Mouse (Mus musculus) brain, embryonic 14.5 days (tissue): ENCODE results near the gene Atf1. TPM values are rescaled to one million over a fixed set of nuclear protein-coding genes. Genes with fewer than 3 reads are reported as not detected.

ENCODE experiments used
- DNase-seq: peaks from one replicate; pipeline ENCODE4 v3.0.0-alpha.2; 2011; ENCODE audit warnings: low read depth
- CTCF ChIP-seq: fragments of 200-500 bp; IDR thresholded peaks from 2 replicates; pipeline ENCODE4 v1.5.1; 2012; ENCODE audit warnings: inconsistent platforms, mild to moderate bottlenecking, moderate library complexity, borderline replicate concordance; ENCODE audit not compliant: insufficient read depth, insufficient read length; ENCODE audit errors: extremely low read depth
- POLR2A ChIP-seq: fragments of 200-500 bp; IDR thresholded peaks from 2 replicates; pipeline ENCODE4 v1.6.1; 2012; ENCODE audit warnings: mild to moderate bottlenecking, inconsistent platforms, borderline replicate concordance; ENCODE audit not compliant: poor library complexity, insufficient read depth, insufficient read length, severe bottlenecking; ENCODE audit errors: extremely low read depth
- polyA plus RNA-seq: library from polyadenylated mRNA; depleted of rRNA; stranded (reverse); fragments of >200 nt; gene quantifications from 2 replicates; pipeline ENCODE4 v1.2.3, GENCODE M21; 2012

The Atf1 gene
- polyA plus RNA-seq, 1 experiment: 19.0 TPM

GRCm38 (mm10) chr15:100225891-100226290, 1.7 kb upstream of the Atf1 start:
- DNase-seq: peak; percentile 12

DNA sequence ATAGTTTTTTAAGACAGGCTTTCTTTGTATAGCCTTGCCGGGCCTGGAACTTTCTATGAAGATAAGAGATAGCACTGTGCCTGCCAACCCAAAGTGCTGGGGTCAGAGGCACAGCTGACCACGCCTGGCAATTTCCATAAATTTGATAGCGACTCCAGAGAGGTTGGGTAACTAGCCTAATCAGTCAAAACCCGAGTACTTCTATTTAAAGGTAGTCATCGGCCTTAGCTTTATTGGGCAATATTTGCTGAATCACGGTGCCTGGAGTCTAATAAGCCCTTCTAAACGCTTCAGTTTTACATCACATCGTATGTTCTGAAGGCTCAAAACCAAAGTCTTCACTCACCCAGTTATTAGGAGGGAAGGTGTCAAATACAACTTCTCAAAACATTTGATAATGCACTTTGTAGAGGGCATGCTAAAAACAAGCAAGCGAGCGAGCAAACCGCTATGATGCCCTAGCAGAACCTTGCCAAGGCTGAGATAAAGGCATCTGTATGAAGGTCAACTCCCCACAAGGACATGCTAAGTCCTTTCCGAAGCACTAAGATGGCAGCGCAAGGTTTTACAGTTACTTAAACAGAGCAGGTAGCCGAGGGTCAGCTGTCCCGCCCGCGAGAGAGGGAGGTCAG, 472 bp upstream of the Atf1 start:
- no peak for DNase-seq
- TF ChIP-seq POLR2A: no peak
- TF ChIP-seq CTCF: no peak

More at GRCm38 (mm10) chr15:100225891-100226290, 1.7 kb upstream of the Atf1 start:
- TF ChIP-seq CTCF (no peak), POLR2A (no peak)

GRCm38 (mm10) chr15:100228535-100229336, 1.1 kb downstream of the Atf1 start:
- TF ChIP-seq POLR2A (no peak), CTCF (no peak)
- peak; percentile 48 for DNase-seq

- DNase-seq: no peak
- TF ChIP-seq CTCF (no peak), POLR2A (no peak)
These were observed 3.0 kb downstream of the Atf1 start for GRCm38 (mm10) chr15:100230655-100231054.

DNA sequence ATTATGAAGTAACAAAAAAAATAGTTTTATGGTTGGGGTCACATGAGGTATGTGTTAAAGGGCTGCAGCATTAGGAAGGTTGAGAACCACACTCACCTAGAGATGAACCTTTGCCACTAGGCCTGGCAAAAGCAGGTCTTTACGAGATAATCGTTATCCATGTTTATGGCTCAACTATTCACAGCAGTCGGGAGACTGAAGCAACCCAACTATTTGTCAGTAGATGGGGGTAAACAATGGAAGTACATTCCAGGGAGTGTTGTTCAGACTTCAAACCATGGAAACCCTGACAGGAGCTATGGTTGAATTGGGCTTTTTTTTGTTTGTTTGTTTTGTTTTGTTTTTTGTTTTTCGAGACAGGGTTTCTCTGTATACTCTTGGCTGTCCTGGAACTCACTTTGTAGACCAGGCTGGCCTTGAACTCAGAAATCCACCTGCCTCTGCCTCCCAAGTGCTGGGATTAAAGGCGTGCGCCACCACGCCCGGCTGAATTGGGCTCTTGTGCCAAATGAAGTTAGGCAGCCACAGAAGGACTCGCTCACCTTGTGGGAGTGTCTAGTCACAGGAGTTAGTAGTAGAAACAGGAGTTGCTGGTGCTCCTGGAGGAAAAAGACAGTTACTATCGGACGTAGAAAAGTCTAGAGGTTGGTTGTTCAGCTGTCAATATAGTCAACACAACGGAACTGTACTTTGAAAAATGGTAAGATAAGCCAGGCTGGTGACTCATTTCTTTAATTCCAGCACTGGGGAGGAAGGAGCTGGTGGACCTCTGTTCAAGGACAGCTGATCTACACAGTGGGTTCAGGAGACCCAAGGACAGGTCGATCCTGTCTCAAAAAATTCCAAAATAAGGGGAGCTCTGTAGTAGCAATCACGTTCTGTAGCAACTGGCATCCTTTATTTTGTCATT, 4.3 kb downstream of the Atf1 start:
- no peak for DNase-seq
- no peak for TF ChIP-seq CTCF
- no peak for TF ChIP-seq POLR2A

DNA sequence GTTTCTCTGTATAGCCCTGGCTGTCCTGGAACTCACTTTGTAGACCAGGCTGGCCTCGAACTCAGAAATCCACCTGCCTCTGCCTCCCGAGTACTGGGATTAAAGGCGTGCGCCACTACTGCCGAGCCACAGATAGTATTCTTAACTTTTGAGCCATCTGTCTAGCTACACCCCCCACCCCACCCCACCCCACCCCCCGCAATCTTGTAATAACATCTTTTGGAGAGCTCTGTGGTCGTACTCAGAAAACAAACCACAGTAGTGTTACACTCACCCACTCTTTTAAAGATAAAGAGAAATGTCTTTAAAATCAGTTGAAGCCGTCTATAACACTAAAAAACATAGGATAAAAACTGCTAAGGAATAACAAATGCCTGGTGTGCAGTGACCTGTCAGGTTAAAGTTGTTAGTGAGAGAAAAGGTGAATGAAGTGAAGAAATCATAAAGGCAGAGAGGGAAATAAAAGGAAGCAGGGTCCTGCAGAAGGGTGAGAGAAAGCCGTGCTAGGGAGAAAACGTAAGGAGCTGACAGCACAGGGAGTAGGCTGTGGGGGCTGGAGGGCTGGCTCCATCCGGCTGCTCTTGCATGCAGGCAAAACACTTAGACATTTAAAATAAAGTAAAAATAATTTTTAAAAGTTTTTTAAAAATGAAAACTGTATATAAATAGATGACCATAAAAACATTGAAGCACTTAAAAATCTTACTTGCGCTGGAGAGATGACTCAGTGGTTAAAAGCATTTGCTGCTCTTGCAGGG, 7.8 kb downstream of the Atf1 start:
- TF ChIP-seq CTCF (no peak), POLR2A (no peak)
- no peak for DNase-seq

DNA sequence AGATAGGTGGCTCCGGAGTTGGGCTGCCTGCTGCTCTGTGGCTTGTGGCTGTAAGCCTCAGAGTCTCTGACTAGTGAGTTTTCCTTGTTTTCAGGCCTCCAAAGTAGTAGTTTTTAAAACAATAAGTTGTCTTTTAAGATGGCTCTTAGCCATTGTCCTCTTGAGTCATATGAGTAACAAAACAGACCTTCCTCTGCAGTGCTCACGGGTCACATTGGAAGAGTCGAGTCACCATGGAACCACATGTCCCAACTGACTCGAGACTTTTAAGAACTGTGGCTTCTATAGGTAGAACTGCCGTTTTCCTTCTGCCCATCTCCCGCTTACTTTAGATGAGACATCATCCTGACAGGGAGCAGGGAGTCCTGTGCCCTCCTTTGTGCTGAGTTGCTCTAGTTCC, 9.3 kb downstream of the Atf1 start:
- DNase-seq: no peak
- TF ChIP-seq POLR2A (no peak), CTCF (no peak)

- no peak for TF ChIP-seq CTCF
- TF ChIP-seq POLR2A: no peak
- DNase-seq: no peak
These were observed 14.2 kb downstream of the Atf1 start for GRCm38 (mm10) chr15:100241780-100242179.

GRCm38 (mm10) chr15:100245951-100246350, 18.3 kb downstream of the Atf1 start:
- no peak for DNase-seq
- TF ChIP-seq CTCF (no peak), POLR2A (no peak)

DNA sequence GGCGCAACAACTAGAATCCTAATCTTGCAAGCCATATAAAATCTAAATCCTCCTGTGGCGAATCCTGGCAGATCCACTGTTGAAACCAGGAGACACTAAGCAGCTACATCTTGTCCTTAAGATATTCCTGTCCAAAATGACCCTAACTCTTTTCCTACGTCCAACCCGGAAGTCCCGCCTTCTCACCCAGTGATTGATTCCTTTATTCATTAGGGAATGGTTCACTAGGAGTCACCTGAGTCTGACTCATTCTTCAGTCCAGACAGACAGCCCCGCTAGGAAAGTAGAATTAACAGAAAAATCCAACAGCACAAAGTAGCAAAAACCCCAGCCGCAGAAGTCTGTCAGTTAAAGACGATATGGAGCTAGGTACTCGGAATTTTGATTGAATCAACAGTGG, 19.7 kb downstream of the Atf1 start:
- TF ChIP-seq CTCF (no peak), POLR2A (no peak)
- DNase-seq: no peak
